Mouse (Mus musculus) thymus, postnatal 36 days (tissue): ENCODE results near the gene Mzt1.
"Not testable (repeated sequence)": the region's sequence is repeated elsewhere in the genome, so short reads cannot be mapped to it uniquely, and the experiment has no call there.

Experiments
- DNase-seq, 2 experiments: peaks; one replicate each; pipeline ENCODE4 v3.0.0; 2022; ENCODE audit warnings: mixed read lengths in 2 of 2

Gene Mzt1

DNA sequence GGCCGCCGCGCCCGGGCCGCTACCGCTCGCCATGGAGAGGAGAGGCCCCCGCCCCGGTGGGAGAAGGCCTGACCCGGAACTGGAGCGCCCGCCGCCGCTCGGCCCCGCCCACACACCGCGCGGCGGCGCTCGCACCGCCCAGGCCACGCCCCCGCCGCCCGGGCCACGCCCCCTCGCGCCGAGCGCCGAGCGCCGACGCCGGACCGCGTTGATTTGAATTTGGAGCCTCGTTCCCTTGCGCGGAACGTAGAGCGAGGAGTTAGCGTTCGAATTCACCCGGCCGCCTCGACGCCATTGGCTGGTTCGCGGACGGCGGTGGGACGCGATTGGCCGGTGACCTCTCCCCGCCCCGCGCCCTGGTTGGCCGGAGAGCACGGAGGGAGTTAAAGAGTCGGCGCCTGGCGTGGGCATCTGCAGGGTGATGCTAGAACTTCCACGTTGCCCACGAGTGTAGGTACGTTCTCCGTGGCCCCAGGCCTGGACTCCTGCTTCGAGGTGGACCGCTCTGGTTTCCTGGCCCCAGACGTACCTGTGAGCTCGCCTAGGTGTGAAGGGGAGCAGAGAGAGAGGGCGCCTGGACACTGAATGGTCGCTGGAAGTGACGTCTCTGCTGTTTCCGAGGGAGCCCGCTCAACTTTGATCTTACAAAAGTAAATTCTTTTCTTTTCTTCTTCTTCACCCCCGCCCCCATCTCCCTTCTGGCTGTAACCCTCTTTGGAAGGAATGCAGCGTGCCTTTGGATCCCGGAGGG is at the start of gene Mzt1, which contains the start of gene Bora:
Gene Mzt1, minus strand, starts transcription at position 104 of the 751 bp plus-strand sequence.
Gene Bora, plus strand, starts transcription at position 192 of the 751 bp plus-strand sequence.
- peak; percentile 91 to 95 for DNase-seq

DNA sequence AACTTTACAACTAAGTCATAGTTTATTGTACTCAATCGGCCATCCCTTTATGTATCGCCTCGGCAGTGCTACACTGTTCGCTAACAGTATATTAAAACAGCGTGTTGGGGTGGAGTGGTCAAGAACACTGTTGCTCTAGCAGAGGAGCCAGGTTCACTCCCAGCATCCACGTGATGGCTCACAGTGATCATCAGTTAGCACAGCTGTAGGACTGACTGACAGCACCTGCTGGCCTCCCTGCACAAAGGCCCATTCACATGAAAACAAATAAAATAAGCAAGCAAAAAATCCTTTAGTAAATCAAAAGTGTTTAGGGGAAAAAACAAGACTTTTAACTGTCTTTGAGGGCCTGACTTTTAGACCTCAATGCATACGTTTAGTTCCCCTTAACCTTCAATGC is 43.0 kb upstream of the Mzt1 start:
- DNase-seq, result no peak

GRCm38 (mm10) chr14:99071146-99071545 is 25.2 kb upstream of the Mzt1 start:
- no peak for DNase-seq

DNA sequence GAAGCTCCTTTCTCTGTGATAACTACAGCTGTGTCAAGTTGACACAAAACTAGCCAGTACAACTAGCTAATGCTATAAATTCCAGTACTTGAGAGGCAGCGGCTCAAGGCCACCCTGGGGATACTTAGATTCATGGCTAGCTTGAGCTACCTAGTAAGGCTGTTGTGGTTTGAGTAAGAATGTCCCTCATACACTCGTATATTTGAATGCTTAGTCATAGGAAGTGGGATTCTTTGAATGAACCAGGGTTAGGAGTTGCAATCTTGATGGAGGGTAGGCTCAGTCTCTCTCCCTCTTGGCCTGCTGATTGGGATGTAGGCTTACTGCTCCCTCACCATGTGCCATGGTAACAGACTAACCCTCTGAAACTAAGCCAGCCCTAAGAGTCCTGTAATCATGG is 17.2 kb upstream of the Mzt1 start:
- no peak for DNase-seq

GRCm38 (mm10) chr14:99060616-99061015 is 14.7 kb upstream of the Mzt1 start:
- DNase-seq, result no peak

DNA sequence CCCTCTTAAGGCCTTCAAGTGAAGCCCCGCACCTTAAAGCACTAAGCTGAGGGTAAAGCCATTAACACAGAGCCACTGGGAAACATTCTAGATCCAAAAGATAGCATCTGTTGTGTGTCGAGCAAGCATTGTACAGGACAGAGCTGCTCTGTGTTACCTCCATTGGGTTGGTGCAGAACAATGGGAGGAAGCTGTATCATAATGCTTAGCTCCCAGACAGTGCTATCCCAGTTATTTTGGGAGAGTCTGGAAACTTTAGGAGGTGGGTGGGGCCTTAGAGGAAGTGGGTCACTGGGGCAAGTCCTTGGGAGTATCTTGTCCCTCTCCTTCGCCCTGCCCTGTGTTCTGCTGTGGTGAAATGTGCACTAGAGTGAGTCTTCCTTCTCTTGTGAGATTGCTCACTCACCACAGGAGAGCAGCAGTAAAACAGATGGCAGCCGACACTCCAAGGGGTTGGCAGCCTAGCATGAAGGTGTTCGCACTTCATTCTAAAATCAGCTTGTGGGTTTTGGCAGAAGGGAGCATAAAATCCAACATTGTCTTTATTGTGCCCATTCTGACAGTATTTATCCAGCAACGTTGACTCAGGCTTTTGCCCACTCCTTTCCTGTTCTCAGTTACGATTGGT is 13.1 kb upstream of the Mzt1 start:
- DNase-seq, result no peak

DNA sequence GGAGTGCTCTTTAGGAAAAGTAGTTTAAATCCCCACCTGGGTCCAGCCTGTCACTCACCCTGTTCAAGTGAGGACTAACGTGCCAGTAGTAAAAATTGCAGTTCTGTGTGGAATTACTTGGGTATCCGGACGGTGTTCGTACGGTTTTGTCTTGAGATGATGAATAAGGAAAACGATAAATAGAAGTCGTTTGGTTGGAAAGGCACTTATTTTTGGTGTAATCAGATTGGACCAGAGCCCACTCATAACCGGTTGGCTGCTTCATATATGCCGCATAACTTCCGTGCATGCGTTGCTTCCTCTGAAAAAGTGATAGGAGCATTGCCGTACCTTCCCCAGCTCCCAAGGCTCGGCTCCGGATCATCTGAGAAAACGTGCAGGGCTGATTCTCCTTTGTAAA is 848 bp upstream of the Mzt1 start:
- peak; percentile 7 to 14 for DNase-seq

DNA sequence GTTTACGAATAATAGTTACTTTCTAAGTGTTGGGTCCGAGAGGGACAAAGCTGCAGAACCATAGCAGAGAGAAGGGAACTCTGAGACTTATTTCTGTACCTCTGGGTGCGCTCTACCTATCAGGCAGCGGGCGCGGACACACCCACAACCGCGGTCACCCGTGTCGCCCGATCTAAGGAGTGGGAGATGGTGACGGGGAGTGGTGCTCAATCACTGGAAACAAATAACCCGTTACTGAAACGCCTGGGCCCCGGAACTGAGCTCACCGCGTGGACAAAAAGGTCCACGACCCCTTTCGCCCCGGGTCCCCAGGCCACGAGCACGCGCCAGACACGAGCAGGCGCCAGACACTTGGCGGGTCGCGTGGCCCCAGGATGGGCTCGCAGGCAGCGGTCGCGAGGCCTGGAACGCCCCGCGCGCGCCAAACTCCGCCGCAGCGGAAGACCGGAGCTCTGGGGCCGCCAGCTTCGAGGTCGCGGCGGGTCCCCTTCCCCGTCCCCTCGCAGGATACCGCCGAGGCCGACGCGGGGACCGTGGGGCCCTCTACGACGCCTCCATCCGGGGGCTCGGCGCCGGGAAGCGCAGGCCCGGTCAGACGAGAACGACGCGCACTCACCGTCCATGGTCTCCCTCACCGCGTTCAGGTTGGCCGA is 430 bp downstream of the Mzt1 start:
- no peak for DNase-seq

DNA sequence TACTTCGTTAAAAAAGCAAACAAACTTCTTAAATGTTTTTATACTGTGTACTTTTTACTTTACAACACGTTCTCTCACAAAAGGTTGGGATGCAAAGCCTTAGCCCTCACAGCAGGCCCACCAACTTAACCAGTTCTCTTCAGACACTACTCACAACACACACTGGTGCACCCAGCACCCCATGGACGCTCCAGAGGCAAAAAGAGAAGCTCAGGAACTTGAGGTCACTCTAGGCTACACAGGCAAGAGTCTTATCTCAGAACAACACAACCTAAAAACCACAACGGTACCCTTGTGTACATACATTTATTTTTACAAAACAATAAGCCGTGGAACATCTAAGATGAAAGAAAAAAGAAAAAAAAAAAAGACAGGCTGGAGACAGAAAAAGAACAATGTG is 1.2 kb downstream of the Mzt1 start:
- no peak for DNase-seq

DNA sequence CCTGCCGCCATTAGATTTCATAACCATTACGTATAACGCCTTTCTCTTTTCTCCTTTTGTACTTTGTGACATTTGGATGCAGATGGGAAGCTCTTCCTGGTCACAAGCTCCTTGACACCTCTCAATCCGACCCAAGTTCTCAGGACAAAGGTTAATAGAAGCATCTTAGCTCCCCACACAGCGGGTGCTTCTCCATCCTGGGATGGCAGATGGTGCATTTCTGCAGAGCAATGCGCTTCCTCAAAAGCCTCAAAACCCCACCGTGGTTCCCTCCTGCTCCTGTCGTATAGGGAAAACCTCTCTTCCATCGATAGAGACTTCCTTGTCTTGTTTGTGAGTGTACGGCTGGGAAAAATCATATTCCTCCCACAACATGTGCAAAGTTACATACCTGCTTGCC is 1.8 kb downstream of the Mzt1 start:
- no peak for DNase-seq

GRCm38 (mm10) chr14:99043499-99043898 is 2.4 kb downstream of the Mzt1 start:
- no peak for DNase-seq

DNA sequence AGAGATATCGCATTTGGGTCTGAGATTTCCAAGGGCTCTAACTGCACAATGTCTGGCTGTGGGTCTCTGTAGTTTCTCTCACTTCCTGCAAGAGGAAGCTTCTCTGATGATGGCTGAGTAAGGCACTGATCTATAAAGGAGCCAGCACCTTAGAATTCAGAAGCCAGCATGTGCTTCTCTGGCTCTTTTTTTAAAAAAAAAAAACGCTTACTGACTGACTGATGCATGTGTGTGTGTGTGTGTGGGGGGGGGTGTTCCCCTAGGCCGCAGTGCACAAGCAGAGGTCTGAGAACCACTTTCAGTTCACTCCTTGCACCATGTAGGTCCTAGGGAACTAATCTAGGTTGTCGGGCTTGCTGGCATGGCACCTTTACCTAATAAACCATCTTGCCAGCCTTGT is 4.5 kb downstream of the Mzt1 start:
- peak in 1 of 2 experiments; percentile 5 for DNase-seq

GRCm38 (mm10) chr14:99039308-99039707 is 6.6 kb downstream of the Mzt1 start:
- DNase-seq, result not testable (repeated sequence)

DNA sequence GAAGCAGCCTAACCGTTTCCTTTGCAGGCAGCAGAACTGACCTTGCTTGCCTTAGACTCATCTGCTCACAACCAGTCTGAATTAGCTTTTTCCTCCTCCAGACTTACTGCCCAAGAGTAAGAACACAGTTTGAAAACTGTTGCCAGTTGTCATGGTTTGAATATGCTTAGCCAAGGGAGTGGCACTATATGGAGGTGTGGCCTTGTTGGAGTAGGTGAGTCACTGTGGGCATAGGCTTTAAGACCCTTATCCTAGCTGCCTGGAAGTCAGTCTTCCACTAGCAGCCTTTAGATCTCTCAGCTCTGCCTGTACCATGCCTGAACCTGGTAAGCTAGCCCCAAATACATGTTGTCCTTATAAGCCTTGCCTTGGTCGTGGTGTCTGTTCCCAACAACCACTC is 8.2 kb downstream of the Mzt1 start:
- DNase-seq, result no peak

- DNase-seq, result no peak
Observed at GRCm38 (mm10) chr14:99036039-99036438, 9.9 kb downstream of the Mzt1 start.

GRCm38 (mm10) chr14:99034851-99035250 is 11.1 kb downstream of the Mzt1 start:
- DNase-seq, result not testable (repeated sequence)

DNA sequence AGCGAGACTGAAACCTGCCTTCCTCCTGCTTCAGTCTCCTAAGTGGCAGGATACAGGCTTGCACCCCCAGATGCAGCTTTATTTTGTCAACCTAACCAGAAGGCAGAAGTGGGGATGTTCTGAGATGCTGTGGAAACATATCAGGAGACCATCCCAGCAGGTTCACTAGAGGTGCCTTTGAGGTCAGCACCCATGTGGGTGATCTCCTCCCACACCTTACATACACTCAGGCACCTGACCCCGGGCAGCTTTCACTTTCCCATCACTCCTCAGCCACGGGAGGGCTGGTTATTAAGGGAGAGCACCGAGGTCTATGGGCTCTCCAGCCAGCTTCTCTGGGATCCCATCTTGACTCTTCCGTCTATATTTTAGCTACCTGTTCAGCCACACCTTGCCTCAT is 13.3 kb downstream of the Mzt1 start:
- no peak for DNase-seq

DNA sequence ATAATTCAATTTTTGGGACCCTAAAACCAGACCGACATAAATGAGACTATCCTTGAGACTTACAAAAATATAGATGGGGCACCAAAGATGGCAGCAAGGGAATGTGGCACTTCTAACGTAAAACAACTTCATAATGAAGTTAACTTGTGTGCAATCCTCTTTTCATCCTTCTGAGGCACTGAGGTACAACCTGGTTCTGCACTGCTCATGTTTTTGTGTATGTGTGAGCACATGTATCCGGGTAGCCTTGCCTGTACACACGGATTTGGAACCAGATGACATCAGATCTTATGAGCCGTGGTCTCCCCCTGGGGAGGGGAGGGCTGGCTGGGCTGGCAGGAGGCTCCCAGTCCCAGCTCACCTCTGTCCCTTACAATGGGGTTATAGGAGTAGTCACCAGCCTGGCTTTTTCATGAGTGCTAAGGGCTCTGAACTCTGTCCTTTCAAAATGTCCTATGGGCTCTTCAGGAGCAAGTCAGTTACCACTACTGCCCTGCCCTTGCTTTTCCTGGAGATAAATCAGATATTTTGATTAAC is 14.5 kb downstream of the Mzt1 start:
- no peak for DNase-seq

DNA sequence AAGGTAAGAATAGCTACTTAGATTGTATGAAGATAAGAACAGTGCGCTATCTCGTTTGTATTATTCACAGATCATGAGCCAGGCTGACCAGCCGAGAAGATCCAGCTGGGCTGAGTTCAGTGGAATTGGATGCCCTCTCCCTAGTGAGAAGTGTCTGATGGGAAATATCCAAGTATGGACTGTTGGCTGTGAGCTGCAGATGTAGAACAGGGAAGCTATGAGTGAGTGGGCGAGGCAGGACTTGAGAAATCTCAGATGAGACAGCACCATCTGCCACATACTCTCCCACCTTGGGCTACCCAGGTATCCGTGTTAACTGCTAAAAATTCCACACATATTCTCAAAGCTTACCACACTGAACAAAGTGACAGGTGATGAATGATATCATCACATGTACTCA is 15.9 kb downstream of the Mzt1 start:
- DNase-seq, result no peak

DNA sequence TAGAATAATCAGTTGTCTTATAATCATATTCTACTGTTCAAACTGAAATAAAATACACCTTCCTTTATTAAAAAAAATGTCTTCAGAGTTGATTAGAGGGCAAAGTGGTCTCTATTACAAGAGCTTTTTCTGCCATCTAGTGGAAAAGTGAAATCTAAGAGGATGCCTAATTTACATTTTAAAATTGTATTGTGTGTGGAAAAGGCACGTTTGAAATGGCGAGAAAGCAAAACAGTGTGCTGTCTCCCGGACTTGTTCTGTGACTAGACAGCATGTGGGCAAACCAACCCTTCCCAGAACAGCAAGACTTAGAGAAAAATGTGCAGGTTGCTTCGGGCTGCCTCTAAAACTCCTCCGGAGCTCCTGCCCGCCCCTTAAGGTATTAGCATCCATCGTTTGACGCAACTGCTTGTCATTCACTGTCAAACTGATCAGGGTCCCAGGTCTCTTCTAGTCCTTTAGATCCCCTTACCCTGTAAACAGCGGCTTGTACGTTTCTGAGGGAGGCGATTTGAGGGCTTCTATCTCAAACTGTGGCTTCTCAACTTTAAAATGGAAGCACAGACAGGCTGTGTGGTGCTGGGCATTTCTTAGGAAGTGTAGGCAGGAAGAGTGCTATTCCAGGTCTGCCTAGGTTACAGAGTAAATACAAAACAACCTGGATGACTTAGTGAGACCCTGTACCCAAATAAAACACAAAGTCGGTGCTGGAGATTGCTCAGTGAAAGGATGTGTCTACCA is 23.4 kb downstream of the Mzt1 start:
- DNase-seq, result no peak

GRCm38 (mm10) chr14:99019136-99019808 is 26.7 kb downstream of the Mzt1 start:
- DNase-seq, result no peak

DNA sequence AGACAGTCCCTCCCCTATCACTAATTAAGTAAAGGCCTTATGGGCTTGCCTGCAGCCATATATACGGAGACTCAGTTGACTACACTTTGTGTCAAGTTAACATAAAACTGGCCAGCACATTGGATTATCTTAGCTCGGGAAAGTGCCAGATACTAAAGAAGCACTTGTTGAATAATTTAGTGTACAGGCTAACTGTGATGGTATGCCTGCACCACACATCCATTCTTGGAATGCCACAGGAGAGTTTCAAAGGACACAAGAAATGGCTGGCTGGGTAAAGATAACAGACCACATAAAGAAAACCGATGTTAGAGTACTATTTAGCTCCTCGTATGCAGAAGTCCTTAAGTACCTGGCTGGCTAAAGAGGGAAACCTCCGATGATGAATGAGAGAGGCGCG is 27.2 kb downstream of the Mzt1 start:
- DNase-seq, result no peak
